Mouse (Mus musculus) small intestine, adult 2 months (tissue): ENCODE measurements around the gene Vmn1r19.

Experiments
- CTCF ChIP-seq: fragments of 200-500 bp; IDR thresholded peaks from 2 replicates; pipeline ENCODE4 v1.5.1; 2012; ENCODE audit warnings: low read depth, mild to moderate bottlenecking, control low read depth, inconsistent platforms, low read length, moderate library complexity, mixed read lengths; ENCODE audit not compliant: insufficient replicate concordance, insufficient read length; ENCODE audit errors: extremely low read depth
- POLR2A ChIP-seq: fragments of 200-500 bp; IDR thresholded peaks from 2 replicates; pipeline ENCODE4 v1.6.1; 2012; ENCODE audit warnings: low read depth, mild to moderate bottlenecking, control low read depth, inconsistent platforms, low read length, moderate library complexity

DNA sequence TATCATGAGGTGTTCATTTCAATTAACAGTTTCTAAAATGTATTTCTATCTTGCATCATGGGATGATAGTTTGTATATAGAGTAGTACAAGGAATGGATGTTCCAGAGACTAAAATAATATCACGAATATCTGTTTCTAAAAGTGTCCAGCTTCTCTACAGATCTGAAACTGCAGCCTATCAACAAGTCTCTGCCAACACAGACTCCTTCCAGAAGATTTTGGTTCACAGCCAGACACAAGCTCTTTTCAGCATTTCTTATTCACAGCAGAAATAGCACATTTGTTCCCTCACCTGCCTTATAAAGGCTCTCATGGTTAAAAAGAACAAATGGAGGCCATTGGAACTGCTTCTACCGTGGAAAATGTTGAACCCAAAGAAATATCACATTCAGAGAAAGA, 46.7 kb upstream of the Vmn1r19 start:
- TF ChIP-seq POLR2A (no peak), CTCF (no peak)
